Mouse (Mus musculus) neural tube, embryonic 13.5 days (tissue): ENCODE data around the gene Slco1a1. TPM values are rescaled to one million over a fixed set of nuclear protein-coding genes. Genes with fewer than 3 reads are reported as not detected.

ENCODE experiments used
- ATAC-seq: fragments of 200-750 bp; cut with Nextera tagmentation; 2 replicates; pipeline ENCODE4 v1.8.0; 2017; ENCODE audit warnings: low read depth, mild to moderate bottlenecking, moderate TSS enrichment, moderate library complexity
- H3K27ac ChIP-seq: fragments of 300-500 bp; sonication (generic); replicated peaks from 2 replicates; pipeline ENCODE4 v1.5.1; 2015; ENCODE audit warnings: moderate library complexity, mild to moderate bottlenecking, inconsistent platforms
- H3K27me3 ChIP-seq: fragments of 300-500 bp; sonication (generic); 2 replicates; pipeline ENCODE4 v1.6.1; 2015; ENCODE audit warnings: mild to moderate bottlenecking, inconsistent platforms
- H3K36me3 ChIP-seq: fragments of 300-500 bp; sonication (generic); 2 replicates; pipeline ENCODE4 v1.6.1; 2015; ENCODE audit warnings: mild to moderate bottlenecking, inconsistent platforms
- H3K4me1 ChIP-seq: fragments of 300-500 bp; sonication (generic); replicated peaks from 2 replicates; pipeline ENCODE4 v1.6.1; 2015; ENCODE audit warnings: inconsistent platforms
- H3K4me2 ChIP-seq: fragments of 300-500 bp; sonication (generic); 2 replicates; pipeline ENCODE4 v1.6.1; 2015; ENCODE audit warnings: inconsistent platforms, mild to moderate bottlenecking, moderate library complexity
- H3K4me3 ChIP-seq: fragments of 300-500 bp; sonication (generic); 2 replicates; pipeline ENCODE4 v1.5.1; 2015; ENCODE audit warnings: mild to moderate bottlenecking, inconsistent platforms
- H3K9ac ChIP-seq: fragments of 300-500 bp; sonication (generic); 2 replicates; pipeline ENCODE4 v1.6.1; 2015; ENCODE audit warnings: moderate library complexity, mild to moderate bottlenecking, inconsistent platforms
- H3K9me3 ChIP-seq: fragments of 300-500 bp; sonication (generic); 2 replicates; pipeline ENCODE4 v1.6.1; 2016; ENCODE audit warnings: inconsistent platforms
- WGBS: fragments of 180-500 bp; shearing (Covaris S2); methylation state at CpG from one replicate; pipeline ENCODE4 v1.1.7; 2015; 5-methylcytosine and 5-hydroxymethylcytosine counted together
- polyA plus RNA-seq: library from polyadenylated mRNA; unstranded; fragments of >200 nt; fragmentation: Nextera tagmentation; extraction: Ambion mirVana; gene quantifications from 2 replicates; pipeline ENCODE4 v1.2.1, GENCODE M21; 2015

The Slco1a1 gene
- polyA plus RNA-seq, 1 experiment from 2014 or later: not detected

DNA sequence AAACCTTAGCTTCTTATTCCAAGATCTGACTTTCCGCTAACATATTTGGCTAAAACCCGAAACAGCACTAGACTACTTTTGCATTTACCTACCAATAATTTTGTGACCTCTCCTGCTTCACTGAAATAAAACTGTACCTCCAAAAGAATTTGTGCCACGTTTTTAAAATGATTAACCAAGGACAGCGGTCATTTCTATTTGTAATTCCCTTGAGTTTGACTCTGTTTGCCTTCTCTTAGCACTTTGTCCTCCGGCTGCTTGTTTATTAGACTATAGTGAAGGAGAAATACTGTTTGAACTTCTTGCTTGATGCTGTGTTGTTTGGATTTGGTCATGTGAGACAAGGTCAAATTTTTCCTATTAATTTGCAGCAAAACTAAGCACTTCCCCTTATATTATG, 78.0 kb downstream of the Slco1a1 start:
- 86% methylated on average over 5 of the region's 5 CpGs for WGBS

DNA sequence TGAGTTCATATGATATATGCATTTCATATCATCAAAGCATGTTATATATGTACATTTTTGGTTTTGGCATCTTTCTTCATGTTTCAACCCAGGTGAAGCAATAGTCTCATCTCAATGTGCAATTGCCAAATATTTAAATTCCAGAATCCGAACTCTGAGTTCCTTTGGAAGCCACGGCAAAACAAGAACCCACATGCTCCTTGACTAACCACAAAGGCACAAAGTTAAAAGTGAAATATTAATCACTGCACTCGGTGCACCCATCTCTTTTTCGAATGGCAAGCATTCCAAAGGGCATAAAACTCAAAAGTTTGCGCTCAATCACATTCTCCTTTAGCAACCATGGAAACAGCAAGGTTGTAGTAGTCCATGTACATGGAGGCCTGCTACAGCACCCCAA, 80.7 kb downstream of the Slco1a1 start:
- no peaks in the 10 kb centered on the region for H3K36me3 ChIP-seq
- H3K4me1 ChIP-seq: no peaks in the 10 kb centered on the region
- no peak overlapping the region for H3K9ac ChIP-seq
- H3K27me3 ChIP-seq: no peaks in the 10 kb centered on the region
- no peak overlapping the region for H3K4me2 ChIP-seq
- H3K9me3 ChIP-seq: no peaks in the 10 kb centered on the region
- no peak overlapping the region for H3K4me3 ChIP-seq
- WGBS: 82% methylated on average over 5 of the region's 5 CpGs
- H3K27ac ChIP-seq: no peak overlapping the region
- ATAC-seq: no peak

More for the DNA sequence above, 78.0 kb downstream of the Slco1a1 start:
- no peaks in the 10 kb centered on the region for H3K36me3 ChIP-seq
- no peak for ATAC-seq
- no peaks in the 10 kb centered on the region for H3K9me3 ChIP-seq
- H3K27ac ChIP-seq: no peak overlapping the region
- no peaks in the 10 kb centered on the region for H3K27me3 ChIP-seq
- H3K4me1 ChIP-seq: no peaks in the 10 kb centered on the region
- no peak overlapping the region for H3K9ac ChIP-seq
- no peak overlapping the region for H3K4me3 ChIP-seq
- no peak overlapping the region for H3K4me2 ChIP-seq

DNA sequence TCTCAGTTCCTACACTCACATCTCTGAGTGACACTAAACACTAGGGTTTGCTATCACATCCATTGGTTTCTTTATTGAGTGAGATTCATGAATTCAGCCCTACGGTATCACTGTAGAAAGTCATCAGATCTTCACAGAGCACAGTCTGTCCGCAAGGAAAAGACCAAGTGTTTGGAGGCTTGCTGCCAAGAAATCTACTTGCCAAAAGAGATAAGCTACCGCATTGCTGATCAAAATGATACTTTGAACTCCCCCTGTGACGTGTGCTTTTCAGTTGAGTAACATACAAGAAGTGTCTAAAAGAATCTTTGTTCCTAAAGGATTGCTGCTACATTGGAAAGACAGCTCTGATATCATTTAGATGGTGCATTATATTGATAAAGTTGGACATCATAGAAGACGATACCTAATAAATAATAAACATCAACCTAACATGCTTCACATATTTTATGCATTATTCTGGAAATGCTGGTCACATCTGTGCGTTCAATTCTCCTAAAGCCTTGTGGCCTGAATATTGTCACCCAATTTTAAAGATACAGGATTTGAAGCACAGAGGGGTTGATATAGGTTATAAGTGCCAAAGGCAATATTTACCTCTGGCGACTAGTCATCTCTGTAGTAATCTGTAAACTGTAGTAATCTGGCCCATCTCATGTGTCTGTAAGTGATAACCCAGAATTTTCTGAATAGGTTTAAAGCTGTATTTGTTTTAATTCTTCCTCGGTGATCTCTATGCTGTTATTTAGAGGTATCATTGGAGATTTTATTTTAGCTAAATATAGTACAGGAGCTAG, 88.8 kb downstream of the Slco1a1 start:
- WGBS: 91% methylated on average over 8 of the region's 8 CpGs
- H3K9ac ChIP-seq: no peak overlapping the region

More for the DNA sequence above, 88.8 kb downstream of the Slco1a1 start:
- Histone ChIP-seq H3K4me3 (no peak overlapping the region), H3K27ac (no peak overlapping the region), H3K36me3 (no peaks in the 10 kb centered on the region), H3K9me3 (no peaks in the 10 kb centered on the region), H3K4me1 (no peaks in the 10 kb centered on the region), H3K27me3 (no peaks in the 10 kb centered on the region), H3K4me2 (no peak overlapping the region)
- ATAC-seq: no peak

Other genes starting within 250 kb of the Slco1a1 start
- not detected in 2 replicates for gene Gm5724, start 173.2 kb downstream of the Slco1a1 start, polyA plus RNA-seq
- gene Slco1a4, start 90.8 kb downstream of the Slco1a1 start, polyA plus RNA-seq: 0.10 and 0.61 TPM in 2 replicates
- not detected in 2 replicates for gene Gm6614, start 64.5 kb upstream of the Slco1a1 start, polyA plus RNA-seq